Mouse (Mus musculus) bone marrow macrophage, adult 2 months (primary cell): ENCODE measurements at regions not wholly inside any gene's neighbourhood (a gene's known extent, or its start where the extent isn't known, plus 50 kb on each side); places are given as distances from the start of the nearest gene placed in this dataset.

Experiments
- CTCF ChIP-seq: IDR thresholded peaks from 2 replicates; pipeline ENCODE4 v1.5.1; 2012; ENCODE audit warnings: low read depth, mild to moderate bottlenecking, low read length, moderate library complexity
- POLR2A ChIP-seq: IDR thresholded peaks from 2 replicates; pipeline ENCODE4 v1.6.1; 2012; ENCODE audit warnings: mild to moderate bottlenecking, low read depth, low read length, borderline replicate concordance

- TF ChIP-seq CTCF: no peak
- no peak for TF ChIP-seq POLR2A
Measured at GRCm38 (mm10) chr15:63061891-63062290, 783.1 kb downstream of the Gsdmc2 start.
